Mouse (Mus musculus) E14TG2a.4 (cell line): ENCODE measurements around the gene Ccdc38.

ENCODE experiments used
- H3K27me3 ChIP-seq: 2 replicates; pipeline ENCODE4 v1.6.1; 2014; ENCODE audit warnings: low read length, control low read depth; ENCODE audit not compliant: insufficient read depth
- H3K36me3 ChIP-seq: 2 replicates; pipeline ENCODE4 v1.6.1; 2014; ENCODE audit warnings: low read length, control low read depth; ENCODE audit not compliant: insufficient read depth
- H3K4me1 ChIP-seq: replicated peaks from 2 replicates; pipeline ENCODE4 v1.6.1; 2014; ENCODE audit warnings: low read depth, low read length, control low read depth
- H3K4me3 ChIP-seq: replicated peaks from 2 replicates; pipeline ENCODE4 v1.5.1; 2014; ENCODE audit warnings: mild to moderate bottlenecking, low read length
- H3K9me3 ChIP-seq: 2 replicates; pipeline ENCODE4 v1.6.1; 2014; ENCODE audit warnings: low read length, control low read depth
- CTCF ChIP-seq: conservative IDR thresholded peaks from 2 replicates; pipeline ENCODE4 v1.5.1; 2014; ENCODE audit warnings: low read length
- NANOG ChIP-seq: IDR thresholded peaks from 2 replicates; pipeline ENCODE4 v1.6.1; 2014; ENCODE audit warnings: borderline replicate concordance, low read length, mixed read lengths
- POU5F1 ChIP-seq: IDR thresholded peaks from 2 replicates; pipeline ENCODE4 v1.6.1; 2014; ENCODE audit warnings: low read length, borderline replicate concordance

Gene Ccdc38

DNA sequence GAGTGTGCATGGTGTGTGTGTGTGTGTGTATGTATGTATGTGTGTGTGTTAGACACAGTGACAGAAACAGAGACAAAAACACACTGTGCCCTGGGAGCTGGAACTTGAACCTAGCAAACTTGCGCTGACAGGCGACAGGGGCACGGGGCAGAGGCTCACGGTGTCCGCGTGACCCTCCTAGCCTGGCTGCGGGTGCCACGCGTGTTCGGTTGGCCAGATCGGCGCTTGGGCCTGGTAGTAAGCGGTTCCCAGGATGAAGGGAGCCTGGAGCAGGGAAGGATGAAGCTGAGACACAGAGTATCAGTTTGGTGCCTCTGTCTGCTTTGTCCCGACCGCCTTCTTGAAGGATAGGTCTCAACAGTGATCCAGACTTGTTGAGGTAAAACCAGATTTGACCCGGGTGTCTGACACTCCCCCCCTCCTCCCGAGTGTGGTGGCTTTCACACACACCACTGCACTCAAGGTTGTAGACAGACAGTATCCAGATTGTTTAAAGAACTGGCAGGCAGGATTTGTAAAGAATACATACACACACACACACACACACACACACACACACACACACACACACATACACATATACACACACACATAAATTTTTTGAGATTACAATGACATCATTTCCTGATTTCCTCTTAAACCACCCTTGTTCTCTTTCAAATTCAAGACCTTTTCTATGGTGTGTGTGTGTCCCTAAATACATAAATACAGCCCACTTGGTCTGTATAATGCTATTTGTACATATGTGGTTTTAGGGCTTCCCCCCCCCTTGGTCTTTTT is at the start of gene Ccdc38:
TSS of gene Ccdc38 (plus strand) at position 202 of the 780 bp plus-strand sequence.
- TF ChIP-seq POU5F1 = no peak
- TF ChIP-seq NANOG = no peak
- TF ChIP-seq CTCF = no peak
- Histone ChIP-seq H3K9me3 (no peaks in the 10 kb centered on the region), H3K4me3 (peak within 1 kb of the TSS; percentile 59), H3K4me1 (peaks cover 48% of the 10 kb centered on the region), H3K36me3 (no peaks in the 10 kb centered on the region), H3K27me3 (peaks cover 37% of the 10 kb centered on the region)

DNA sequence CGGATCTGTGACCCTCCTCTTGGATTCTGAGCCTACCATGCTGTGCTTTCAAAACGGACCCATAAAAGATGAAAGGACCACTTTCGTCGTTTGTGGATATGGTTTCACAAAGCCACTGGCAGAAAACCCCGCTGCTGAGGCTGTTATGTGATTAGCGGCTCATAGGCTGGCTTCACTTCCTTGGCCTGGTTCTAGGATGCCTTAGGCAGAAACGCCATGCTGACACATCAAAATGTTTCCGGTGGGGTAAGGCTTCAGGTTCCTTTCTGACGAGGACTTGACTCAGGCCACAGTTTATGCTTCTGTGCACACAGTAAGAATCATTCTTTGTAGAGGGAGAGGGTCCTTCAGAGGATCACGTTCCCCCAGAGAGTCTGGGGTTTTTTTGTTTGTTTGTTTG is 39.6 kb upstream of the Ccdc38 start:
- Histone ChIP-seq H3K4me1 (peaks cover 17% of the 10 kb centered on the region), H3K36me3 (no peaks in the 10 kb centered on the region), H3K4me3 (no peak overlapping the region), H3K27me3 (peaks cover 7% of the 10 kb centered on the region; the same call in 1 of the 2 replicates), H3K9me3 (no peaks in the 10 kb centered on the region)
- TF ChIP-seq POU5F1 = no peak
- no peak for TF ChIP-seq NANOG
- no peak for TF ChIP-seq CTCF

DNA sequence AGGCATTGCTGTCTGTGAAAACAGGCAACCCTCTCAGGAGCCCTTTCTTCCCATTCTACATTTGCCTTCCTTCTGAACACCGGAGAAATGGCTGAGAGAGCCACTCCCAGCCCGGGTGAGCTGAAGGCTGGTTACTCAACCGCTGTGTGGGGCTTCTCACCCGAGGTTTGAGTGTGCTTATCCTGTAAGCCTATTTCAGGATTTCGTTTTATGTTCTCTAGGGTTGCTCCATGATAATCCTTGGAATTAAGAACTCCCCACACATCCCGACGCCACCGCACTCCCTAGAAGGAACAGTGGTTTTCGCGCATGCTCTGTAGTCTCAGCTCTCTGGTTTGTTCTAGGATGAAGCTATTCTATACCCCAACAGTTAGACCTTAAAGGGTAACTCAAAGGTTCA is 39.1 kb upstream of the Ccdc38 start:
- Histone ChIP-seq H3K27me3 (peaks cover 7% of the 10 kb centered on the region; the same call in 1 of the 2 replicates), H3K4me3 (0 out of 2 replicates have a peak overlapping the region, but pooled peaks have one; percentile 7), H3K36me3 (no peaks in the 10 kb centered on the region), H3K9me3 (no peaks in the 10 kb centered on the region), H3K4me1 (peaks cover 17% of the 10 kb centered on the region)
- TF ChIP-seq NANOG (no peak), POU5F1 (no peak), CTCF (no peak)

DNA sequence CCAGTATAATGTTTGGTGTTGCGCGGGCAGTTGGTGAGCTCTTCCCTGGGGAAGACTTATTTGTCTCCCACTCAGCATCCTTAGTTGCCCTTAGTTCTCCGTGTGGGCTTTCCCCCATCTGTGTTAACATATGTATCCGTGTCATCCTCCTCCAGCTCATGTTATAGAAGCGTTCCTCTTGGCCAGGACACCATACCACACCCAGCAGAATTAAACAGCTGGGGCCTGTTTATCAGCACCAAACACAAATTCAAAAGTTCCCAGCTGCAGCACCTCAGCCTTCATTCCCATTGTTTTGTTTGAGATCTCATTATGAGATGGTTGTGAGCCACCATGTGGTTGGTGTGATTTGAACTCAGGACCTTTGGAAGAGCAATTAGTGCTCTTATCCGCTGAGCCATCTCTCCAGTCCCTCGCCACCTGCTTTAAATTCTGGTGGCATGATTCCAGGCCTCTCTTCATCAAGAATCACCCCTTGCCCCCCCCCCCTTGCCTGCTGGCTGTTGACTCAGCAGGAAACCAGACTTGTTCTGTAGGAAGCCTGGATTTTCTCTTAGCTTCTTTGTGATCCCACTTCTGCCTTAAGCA is 32.0 kb upstream of the Ccdc38 start:
- TF ChIP-seq CTCF (no peak), NANOG (no peak), POU5F1 (no peak)
- H3K9me3 ChIP-seq = no peaks in the 10 kb centered on the region

DNA sequence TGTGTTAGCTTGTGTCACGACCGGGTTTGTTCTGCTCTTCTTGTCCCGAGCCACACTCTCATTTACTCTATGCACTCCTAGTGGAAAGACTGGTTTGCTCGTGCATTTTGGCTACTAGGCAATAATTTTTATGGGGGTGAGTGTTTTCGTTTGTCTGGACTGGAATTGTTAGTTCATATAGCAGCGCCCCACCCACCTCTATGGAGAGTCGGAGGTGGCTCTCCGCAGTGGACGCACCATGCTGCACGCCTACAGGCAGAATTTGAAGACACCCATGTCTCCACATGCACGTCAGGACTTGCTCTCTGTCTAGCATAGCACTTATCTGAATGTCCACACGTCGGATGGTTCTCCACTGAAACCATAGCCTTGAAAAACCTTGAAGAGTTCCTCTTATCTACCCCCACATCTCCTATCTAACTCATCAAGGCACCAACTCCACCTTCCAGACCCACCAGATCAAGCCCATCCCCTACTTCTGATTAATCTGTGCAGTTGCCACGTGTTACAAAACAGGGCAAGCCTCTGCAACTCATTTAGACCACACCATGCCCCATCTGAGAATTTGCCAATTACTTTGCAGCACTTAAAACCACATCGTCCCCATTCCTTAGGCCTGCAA is 30.8 kb upstream of the Ccdc38 start:
- Histone ChIP-seq H3K27me3 (no peaks in the 10 kb centered on the region), H3K9me3 (no peaks in the 10 kb centered on the region), H3K36me3 (no peaks in the 10 kb centered on the region), H3K4me1 (no peaks in the 10 kb centered on the region; the same call in 1 of the 2 replicates), H3K4me3 (no peak overlapping the region)
- TF ChIP-seq CTCF (no peak), POU5F1 (no peak), NANOG (no peak)

More for the DNA sequence above, 32.0 kb upstream of the Ccdc38 start:
- Histone ChIP-seq H3K4me1 (no peaks in the 10 kb centered on the region; the same call in 1 of the 2 replicates), H3K4me3 (no peak overlapping the region), H3K27me3 (no peaks in the 10 kb centered on the region), H3K36me3 (no peaks in the 10 kb centered on the region)

DNA sequence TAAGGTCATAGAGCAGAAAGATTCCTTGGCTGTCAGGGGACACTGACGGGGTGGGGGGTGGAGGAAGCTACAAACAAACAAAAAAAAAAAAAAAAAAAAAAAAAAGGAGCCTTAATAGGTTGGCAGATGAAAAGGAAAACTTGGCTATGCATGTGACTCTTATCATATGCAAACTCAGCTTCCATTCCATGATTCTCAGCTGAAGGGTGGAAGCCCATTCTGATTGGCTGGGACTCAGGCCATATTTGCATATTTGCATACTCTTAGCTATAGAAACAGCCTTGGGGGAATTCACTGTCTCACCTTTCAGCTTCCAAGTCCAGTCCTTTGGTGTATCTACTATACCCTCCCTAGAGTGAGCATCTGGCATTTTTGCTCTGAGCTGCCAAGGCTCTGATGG is 25.0 kb upstream of the Ccdc38 start:
- Histone ChIP-seq H3K36me3 (no peaks in the 10 kb centered on the region), H3K27me3 (no peaks in the 10 kb centered on the region), H3K9me3 (no peaks in the 10 kb centered on the region), H3K4me3 (no peak overlapping the region), H3K4me1 (no peaks in the 10 kb centered on the region; the same call in 1 of the 2 replicates)
- no peak for TF ChIP-seq NANOG
- no peak for TF ChIP-seq POU5F1
- TF ChIP-seq CTCF = no peak

DNA sequence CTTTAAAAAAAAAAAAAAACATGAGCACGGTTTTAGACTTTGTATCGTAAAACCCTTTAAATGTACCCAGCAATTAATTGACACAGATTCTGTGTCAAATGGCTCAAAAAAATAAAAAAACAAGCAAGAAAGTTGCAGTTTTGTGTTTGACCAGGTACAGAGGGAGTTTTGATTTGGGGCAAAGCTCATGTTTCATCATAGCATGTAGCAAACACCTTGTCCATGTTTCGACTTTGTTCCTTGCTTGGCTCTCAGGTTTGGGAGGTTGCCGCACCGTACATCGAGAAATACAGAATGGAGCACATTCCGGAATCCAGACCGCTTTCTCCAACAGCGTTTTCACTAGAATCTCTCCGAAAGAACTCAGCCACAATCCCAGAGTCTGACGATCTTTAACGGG is 24.5 kb upstream of the Ccdc38 start:
- no peaks in the 10 kb centered on the region for H3K27me3 ChIP-seq
- H3K36me3 ChIP-seq = no peaks in the 10 kb centered on the region
- H3K4me1 ChIP-seq = no peaks in the 10 kb centered on the region; the same call in 1 of the 2 replicates
- TF ChIP-seq CTCF (no peak), NANOG (no peak), POU5F1 (no peak)
- no peak overlapping the region for H3K4me3 ChIP-seq
- no peaks in the 10 kb centered on the region for H3K9me3 ChIP-seq

DNA sequence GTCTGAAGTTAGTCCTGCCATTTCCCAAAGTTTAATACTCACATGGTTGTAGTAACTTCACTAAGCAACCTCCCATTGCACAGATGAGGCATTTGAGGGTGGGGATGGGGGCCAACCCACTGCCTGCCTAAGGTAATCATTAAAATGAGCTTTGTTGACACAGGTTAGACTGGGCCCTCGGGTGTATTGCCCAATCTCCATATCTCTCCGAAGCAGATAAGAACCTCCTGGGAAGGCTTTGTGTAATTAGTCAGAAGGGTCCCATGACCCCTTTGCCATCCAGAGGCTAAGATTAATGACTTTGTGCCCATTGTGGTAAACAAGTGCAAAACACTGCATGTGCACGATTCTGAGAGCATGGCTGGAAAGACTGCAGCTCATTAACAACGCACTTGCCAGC is 22.7 kb upstream of the Ccdc38 start:
- H3K4me3 ChIP-seq = no peak overlapping the region
- H3K9me3 ChIP-seq = no peaks in the 10 kb centered on the region
- TF ChIP-seq CTCF (no peak), POU5F1 (no peak), NANOG (no peak)

More for the DNA sequence above, 22.7 kb upstream of the Ccdc38 start:
- no peaks in the 10 kb centered on the region; the same call in 1 of the 2 replicates for H3K4me1 ChIP-seq
- no peaks in the 10 kb centered on the region for H3K27me3 ChIP-seq
- H3K36me3 ChIP-seq = no peaks in the 10 kb centered on the region
